Mouse (Mus musculus) layer of hippocampus, adult 2 months (tissue): Measurements from ENCODE around the gene Lsmem1. TPM values are rescaled to one million over a fixed set of nuclear protein-coding genes. Genes with fewer than 3 reads are reported as not detected.

Experiments used
- DNase-seq, 2 experiments: peaks; one replicate each; pipeline ENCODE4 v3.0.0; 2022; ENCODE audit warnings: low spot score in 2 of 2
- H3K27ac ChIP-seq: fragments of 200-600 bp; 2 replicates; pipeline ENCODE4 v1.8.1; 2022
- H3K4me3 ChIP-seq: fragments of 200-600 bp; 2 replicates; pipeline ENCODE4 v1.8.1; 2022; ENCODE audit warnings: mild to moderate bottlenecking
- CTCF ChIP-seq: fragments of 200-600 bp; conservative IDR thresholded peaks from 2 replicates; pipeline ENCODE4 v1.8.1; 2022; ENCODE audit warnings: antibody characterized with exemption, mild to moderate bottlenecking, moderate library complexity
- microRNA-seq, 2 experiments: library from miRNA; unstranded; fragments of <30 nt; microRNA quantifications; one replicate each; pipeline ENCODE4 v1.2.0; 2021
- total RNA-seq, 2 experiments: library from RNA; stranded (reverse); gene quantifications; 2 replicates each; pipeline ENCODE4 v1.2.3; 2021

Gene Lsmem1
- total RNA-seq, 2 experiments from 2014 or later = 0.37 to 0.72 TPM

DNA sequence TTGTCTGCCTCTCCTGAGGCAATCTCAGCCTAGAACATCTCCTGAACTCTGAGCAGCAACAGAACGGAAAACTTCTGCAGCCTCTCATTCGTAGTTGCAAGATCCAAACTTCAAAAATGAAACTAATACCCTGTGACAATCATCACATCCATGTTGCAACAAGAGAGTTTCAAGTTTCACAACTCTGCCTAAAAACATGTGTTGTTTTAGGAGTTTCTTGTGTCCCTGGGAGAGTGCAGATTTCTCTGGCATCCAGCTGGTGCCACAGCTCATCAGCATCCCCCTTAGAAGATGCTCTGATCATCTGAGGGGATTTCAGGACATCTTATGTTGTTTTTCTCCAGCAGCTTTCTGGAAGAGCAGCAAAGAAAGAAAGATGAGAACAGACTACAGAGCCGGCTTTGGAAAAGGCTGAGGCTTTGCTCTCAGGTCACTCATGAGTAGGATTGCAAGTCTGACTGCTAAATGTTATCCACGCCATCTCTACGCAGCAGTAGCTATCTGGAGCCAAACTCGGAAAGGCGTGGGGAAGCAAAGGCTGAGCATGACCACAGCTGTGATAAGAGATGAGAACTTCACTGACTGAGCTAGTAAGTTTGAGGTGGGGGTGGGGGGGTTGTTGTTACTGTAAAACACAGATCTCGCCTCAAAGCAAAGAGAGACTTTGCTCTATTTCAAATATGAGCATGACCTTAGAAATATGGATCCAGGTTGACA, 46.8 kb downstream of the Lsmem1 start:
- H3K27ac ChIP-seq = no peak overlapping the region
- no peak overlapping the region for H3K4me3 ChIP-seq
- no peak for DNase-seq
- TF ChIP-seq CTCF = no peak

DNA sequence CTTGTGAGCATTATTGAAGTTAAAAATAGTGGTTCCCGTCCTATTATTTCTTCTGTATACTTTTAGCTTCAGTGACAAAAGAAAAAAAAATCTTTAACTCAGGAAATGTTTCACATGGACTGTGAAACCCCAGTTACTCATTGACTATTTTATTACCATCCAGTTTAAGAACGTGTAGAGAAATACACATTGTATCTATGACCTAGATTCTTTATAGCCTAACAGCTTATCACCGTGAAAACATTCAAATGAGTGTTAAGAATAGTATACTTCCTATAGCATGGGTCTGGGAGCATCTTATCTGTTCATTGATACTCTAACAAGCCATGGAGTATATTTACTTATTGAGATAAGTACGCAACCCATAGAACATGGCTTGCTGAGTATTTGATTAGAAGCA, 52.0 kb downstream of the Lsmem1 start:
- no peak for DNase-seq
- no peak for TF ChIP-seq CTCF
- H3K27ac ChIP-seq = no peak overlapping the region

DNA sequence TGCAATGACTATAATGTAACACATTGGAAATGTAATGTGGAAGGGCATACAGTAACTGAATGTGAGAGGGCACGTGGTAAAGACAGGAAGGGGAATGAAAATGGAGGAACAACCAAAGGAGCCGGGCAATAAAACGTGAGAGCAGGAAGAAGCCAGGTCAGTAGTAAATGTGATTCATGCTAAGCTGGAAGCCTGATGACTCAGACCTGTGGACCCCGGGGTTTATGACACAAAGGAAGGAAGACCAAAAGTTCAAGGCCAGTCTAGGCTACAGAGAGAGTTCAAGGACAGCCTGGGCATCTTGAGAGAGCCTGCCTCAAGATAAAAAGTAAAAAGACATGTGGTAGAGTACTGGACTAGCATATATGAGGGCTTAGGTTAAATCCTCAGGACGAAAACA, 52.8 kb downstream of the Lsmem1 start:
- no peak for DNase-seq
- no peak overlapping the region for H3K27ac ChIP-seq
- no peak for TF ChIP-seq CTCF
- no peak overlapping the region for H3K4me3 ChIP-seq

More for the DNA sequence above, 52.0 kb downstream of the Lsmem1 start:
- H3K4me3 ChIP-seq = no peak overlapping the region

DNA sequence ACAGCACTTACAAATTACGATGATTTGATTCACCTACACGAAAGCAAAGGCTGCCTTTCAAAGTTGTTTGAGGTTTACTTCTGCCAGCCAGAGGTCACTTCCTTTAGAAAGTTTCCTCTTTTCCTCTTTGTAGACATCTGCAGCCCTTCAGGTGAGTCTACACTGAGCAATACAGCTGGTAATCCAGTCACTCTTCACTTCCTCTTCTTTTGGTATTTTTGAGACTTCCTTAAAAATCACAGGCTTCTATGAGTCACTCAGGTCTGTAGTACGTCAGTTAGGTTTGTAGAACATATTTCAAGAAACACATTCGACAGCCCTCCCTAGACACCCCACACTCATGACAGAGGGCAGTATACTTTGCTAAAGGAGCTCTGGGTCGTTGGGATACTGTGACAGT, 58.6 kb downstream of the Lsmem1 start:
- Histone ChIP-seq H3K27ac (no peak overlapping the region), H3K4me3 (no peak overlapping the region)
- no peak for TF ChIP-seq CTCF
- no peak for DNase-seq

DNA sequence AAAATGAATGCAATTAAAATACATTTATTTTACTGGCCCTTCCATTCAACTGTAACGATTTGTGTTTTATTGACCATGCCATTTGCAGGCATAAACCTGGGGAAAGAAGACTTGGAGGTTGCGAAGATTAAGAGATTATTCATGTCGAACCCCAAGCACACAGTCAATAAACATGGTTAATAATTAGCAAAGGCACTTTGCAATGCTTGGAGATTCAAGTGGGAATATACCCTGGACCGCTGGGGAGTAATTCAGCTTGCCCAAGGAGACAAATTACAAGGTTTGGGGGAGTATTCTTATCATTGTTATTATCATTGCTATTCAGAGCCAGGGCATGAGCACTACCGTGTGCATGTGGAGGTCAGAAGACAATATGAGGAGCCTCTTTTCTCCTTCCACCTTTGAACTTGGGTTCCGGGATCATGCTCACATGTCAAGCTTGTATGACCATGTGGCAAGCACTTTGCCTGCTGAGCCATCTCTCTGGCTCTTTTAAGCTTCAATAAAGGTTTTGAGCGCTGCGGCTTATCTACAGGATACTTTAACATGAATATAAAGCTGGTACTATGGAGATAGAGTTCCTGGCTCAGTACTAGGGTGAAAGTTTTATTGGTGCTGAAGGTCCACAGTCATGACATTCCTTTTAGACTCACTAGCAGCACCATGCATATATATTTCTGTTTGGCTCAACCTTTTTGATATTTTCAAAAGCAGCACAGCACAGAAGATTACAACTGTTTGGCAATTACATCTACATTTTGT, 59.6 kb downstream of the Lsmem1 start:
- DNase-seq = no peak
- Histone ChIP-seq H3K27ac (no peak overlapping the region), H3K4me3 (no peak overlapping the region)
- TF ChIP-seq CTCF = no peak

DNA sequence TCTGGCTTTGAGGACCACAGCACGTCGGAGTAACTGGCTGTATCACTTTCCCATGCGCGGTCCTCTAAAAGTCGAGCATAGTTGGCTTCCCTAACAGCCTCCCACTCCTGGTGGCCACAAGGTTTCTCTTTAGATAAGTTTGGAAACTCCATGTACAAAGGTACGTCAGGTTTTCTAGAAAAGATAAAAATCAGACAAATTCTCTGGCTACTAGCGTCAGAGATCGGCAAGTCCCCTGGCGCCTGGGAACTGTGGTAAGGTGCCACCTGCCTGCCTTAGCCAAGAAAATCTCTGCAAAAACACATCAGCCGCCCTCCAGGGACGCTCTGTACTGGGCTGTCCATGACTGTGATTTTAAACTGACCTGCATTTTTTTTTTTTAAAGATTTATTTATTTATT, 64.8 kb downstream of the Lsmem1 start:
- H3K27ac ChIP-seq = no peak overlapping the region
- H3K4me3 ChIP-seq = no peak overlapping the region; the same call in 1 of the 2 replicates
- DNase-seq = no peak
- no peak for TF ChIP-seq CTCF

DNA sequence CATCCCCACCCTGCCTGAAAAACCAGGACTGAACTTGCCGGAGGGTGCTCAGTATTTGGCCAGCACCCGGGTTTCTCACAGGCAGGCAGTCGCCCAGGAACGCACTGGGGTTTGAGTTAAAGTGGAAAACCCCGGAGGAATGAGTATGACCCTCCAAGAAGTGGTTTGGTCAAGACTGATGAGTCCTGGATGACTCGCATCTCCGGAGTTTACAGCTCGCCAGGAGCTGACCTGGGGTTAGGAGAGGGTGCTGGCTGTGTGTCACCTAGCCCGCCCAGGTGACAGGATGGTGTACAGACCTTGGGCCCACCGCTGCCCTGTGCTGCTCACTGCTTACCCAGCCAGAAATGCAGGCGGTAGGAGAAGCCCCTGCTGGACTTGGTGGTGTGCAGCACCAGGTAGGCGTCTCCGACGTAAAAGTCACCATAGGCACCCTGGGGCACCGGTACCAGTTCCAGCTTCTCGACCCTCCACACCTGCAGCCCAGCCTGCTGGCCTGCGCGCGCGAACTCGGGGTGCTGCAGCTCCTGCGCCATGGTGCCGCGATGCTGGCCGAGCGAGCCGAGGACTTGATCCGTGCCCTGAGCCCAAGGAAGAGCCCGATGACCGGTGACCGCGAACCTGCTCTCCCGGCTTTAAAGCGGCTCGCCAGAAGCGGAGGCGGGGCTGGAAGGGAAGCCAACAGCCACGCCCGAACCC, 65.6 kb downstream of the Lsmem1 start, which contains the start of gene Scin:
Scin (minus strand) TSS at position 656 of the 699 bp plus-strand sequence.
- Histone ChIP-seq H3K27ac (no peak within 1 kb of the TSS), H3K4me3 (peak within 1 kb of the TSS; percentile 49)
- no peak for TF ChIP-seq CTCF
- DNase-seq = no peak

DNA sequence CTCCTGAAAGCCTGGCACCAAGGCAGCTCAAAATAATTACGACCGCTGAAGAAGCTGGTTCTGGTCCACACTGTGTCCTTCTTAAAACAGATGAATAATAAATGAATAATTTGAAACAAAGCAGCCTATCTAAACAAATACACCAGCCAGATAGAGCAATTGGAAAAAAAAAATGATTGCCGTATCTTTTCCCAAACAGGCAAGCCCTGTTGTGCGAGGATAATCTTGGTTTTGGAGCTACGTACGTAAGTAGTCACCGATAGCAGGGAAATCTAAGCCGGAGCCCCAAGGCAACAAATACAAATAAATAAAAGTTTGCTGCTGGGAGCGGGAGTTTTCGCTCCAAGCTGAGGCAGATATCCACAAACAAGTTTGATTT, 66.1 kb downstream of the Lsmem1 start:
- TF ChIP-seq CTCF = no peak
- Histone ChIP-seq H3K4me3 (peak overlapping the region; percentile 49), H3K27ac (no peak overlapping the region)
- DNase-seq = no peak

Small RNA genes lying within 50 kb of the gene (microRNA-seq; reads per million reads assigned to microRNA genes)
- gene Mir1938 = 0 to 0.92 reads per million in 2 experiments

Other genes starting within 250 kb of the Lsmem1 start
- 10 to 100 TPM; 29.9 to 30.5 TPM for gene Arl4a, start 161.5 kb downstream of the Lsmem1 start, total RNA-seq
- gene Scin, start 65.3 kb downstream of the Lsmem1 start, total RNA-seq = 1 to 10 TPM; 1.7 to 2.7 TPM
- gene Ifrd1, start 49.0 kb upstream of the Lsmem1 start, total RNA-seq = 100 to 1,000 TPM in 1 of 2 experiments, 10 to 100 TPM in 1; 89.3 to 102 TPM
- 10 to 100 TPM; 24.2 to 26.5 TPM for gene Zfp277, start 246.4 kb upstream of the Lsmem1 start, total RNA-seq
- 100 to 1,000 TPM; 253 to 265 TPM for gene Dock4, start 246.5 kb upstream of the Lsmem1 start, total RNA-seq